ENCODE assay signal across 9 mouse cellular contexts in genomic region chr10:80298571-80299281, GRCm38 (mm10). TPM values are rescaled to one million over a fixed set of nuclear protein-coding genes. Genes with fewer than 3 reads are reported as not detected.
A peak's percentile ranks its signal among the peaks of the same experiment; 100 is the strongest.
DNase-seq lines count a peak whose midpoint lies in the region; ATAC-seq lines count a peak whose summit lies in the region.
"Had no signal": no experiment of that assay in that cellular context is flagged by ENCODE, and none has a peak within 500 bp of the region (broad histone marks: within the 10 kb centered on the region; RNA-seq: fewer than 3 reads in every experiment).

No protein-coding gene starts in this region.

- 3% methylated on average over 26 of the region's 26 CpGs for WGBS in forebrain, embryonic 12.5 days
- 2% methylated on average over 26 of the region's 26 CpGs for WGBS in hindbrain, embryonic 16.5 days
- 4% methylated on average over 26 of the region's 26 CpGs for WGBS in limb, embryonic 12.5 days

- peak; percentile 67 for DNase-seq in adrenal gland, postnatal 10 days
- DNase-seq in adrenal gland, adult 8-10 months: no peak
- DNase-seq in right cerebral cortex, postnatal 4 days: peak; percentile 95
- no peak for DNase-seq in ovary, postnatal 10 days (ENCODE audit: low spot score)

- peaks cover 14% of the 10 kb centered on the region; the same call in 1 of the 2 replicates for H3K27me3 ChIP-seq in forebrain, embryonic 12.5 days
- no peaks in the 10 kb centered on the region for H3K27me3 ChIP-seq in hindbrain, embryonic 16.5 days (replicated peaks; ENCODE audit: control insufficient read depth, insufficient read depth, low read length)
- peaks cover 70% of the 10 kb centered on the region for H3K27me3 ChIP-seq in limb, embryonic 12.5 days

- H3K36me3 ChIP-seq in forebrain, embryonic 12.5 days (replicated peaks): peaks cover 33% of the 10 kb centered on the region
- H3K36me3 ChIP-seq in hindbrain, embryonic 16.5 days (ENCODE audit: control insufficient read depth, insufficient read depth, low read length): peaks cover 11% of the 10 kb centered on the region
- H3K36me3 ChIP-seq in limb, embryonic 12.5 days: peaks cover 14% of the 10 kb centered on the region

- no peak overlapping the region for H3K27ac ChIP-seq in brown adipose tissue, adult 24 weeks (replicated peaks; ENCODE audit: low read depth, low read length)
- peak overlapping the region; percentile 95 for H3K27ac ChIP-seq in forebrain, embryonic 12.5 days
- H3K27ac ChIP-seq in hindbrain, embryonic 16.5 days (ENCODE audit: low read depth, low read length): peak overlapping the region; percentile 98
- no peak overlapping the region for H3K27ac ChIP-seq in limb, embryonic 12.5 days

- H3K9ac ChIP-seq in forebrain, embryonic 12.5 days: peak overlapping the region; percentile 94
- H3K9ac ChIP-seq in hindbrain, embryonic 16.5 days (ENCODE audit: low read depth, low read length): peak overlapping the region; percentile 94
- H3K9ac ChIP-seq in limb, embryonic 12.5 days (replicated peaks): peak overlapping the region; percentile 61

- peak; percentile 84 for ATAC-seq in forebrain, embryonic 12.5 days (ENCODE audit: low FRiP score)
- peak; percentile 77 for ATAC-seq in hindbrain, embryonic 16.5 days
- ATAC-seq in limb, embryonic 12.5 days (ENCODE audit: insufficient number of reproducible peaks, insufficient read depth, low FRiP score, low TSS enrichment, low read depth): peak; percentile 79

- no peaks in the 10 kb centered on the region for H3K9me3 ChIP-seq in forebrain, embryonic 12.5 days
- H3K9me3 ChIP-seq in hindbrain, embryonic 16.5 days (ENCODE audit: control insufficient read depth, low read length): no peaks in the 10 kb centered on the region
- H3K9me3 ChIP-seq in limb, embryonic 12.5 days: no peaks in the 10 kb centered on the region

- peaks cover 5% of the 10 kb centered on the region; the same call in 1 of the 2 replicates for H3K4me1 ChIP-seq in brown adipose tissue, adult 24 weeks (ENCODE audit: control insufficient read depth, insufficient read depth, insufficient read length, low read length)
- peaks cover 90% of the 10 kb centered on the region for H3K4me1 ChIP-seq in forebrain, embryonic 12.5 days
- peaks cover 60% of the 10 kb centered on the region for H3K4me1 ChIP-seq in hindbrain, embryonic 16.5 days (ENCODE audit: control insufficient read depth, insufficient read depth, low read depth, low read length)
- peaks cover 32% of the 10 kb centered on the region for H3K4me1 ChIP-seq in limb, embryonic 12.5 days (replicated peaks)

- H3K4me3 ChIP-seq in brown adipose tissue, adult 24 weeks (ENCODE audit: insufficient read depth, low read depth, low read length): peak overlapping the region; percentile 22
- H3K4me3 ChIP-seq in forebrain, embryonic 12.5 days (replicated peaks): peak overlapping the region; percentile 60
- peak overlapping the region; percentile 63 for H3K4me3 ChIP-seq in hindbrain, embryonic 16.5 days (ENCODE audit: low read length)
- H3K4me3 ChIP-seq in limb, embryonic 12.5 days (replicated peaks): peak overlapping the region; percentile 42
- H3K4me3 ChIP-seq: myocyte had no signal

- peak overlapping the region; percentile 82 for H3K4me2 ChIP-seq in forebrain, embryonic 12.5 days
- peak overlapping the region; percentile 81 for H3K4me2 ChIP-seq in hindbrain, embryonic 16.5 days (ENCODE audit: low read length)
- H3K4me2 ChIP-seq in limb, embryonic 12.5 days: peak overlapping the region; percentile 56

RNA-seq across cellular contexts. Expression of gene Apc2, which starts 2.9 kb away (rescaled TPM):
- 1 to 10 TPM; 2.7 to 5.6 TPM for total RNA-seq in adrenal gland, postnatal 10 days (2021)
- 1 to 10 TPM; 1.5 to 6.8 (median 4.3) TPM for total RNA-seq in adrenal gland, adult 8-10 months (2022)
- polyA plus RNA-seq in brown adipose tissue, adult 24 weeks (2012; ENCODE audit: insufficient read depth, insufficient read length, missing spikeins): 0.38 TPM in 1 of 2 replicates, not detected in the other
- 144 and 165 TPM in 2 replicates for polyA plus RNA-seq in forebrain, embryonic 12.5 days (2016; fragmentation: Nextera tagmentation; extraction: Ambion mirVana)
- 139 and 149 TPM in 2 replicates for polyA plus RNA-seq in hindbrain, embryonic 16.5 days (2015; fragmentation: Nextera tagmentation; extraction: Ambion mirVana)
- 4.7 and 5.3 TPM in 2 replicates for polyA plus RNA-seq in limb, embryonic 12.5 days (2016; fragmentation: Nextera tagmentation; extraction: Ambion mirVana)

RNA-seq across cellular contexts. Expression of gene Rps15, which starts 6.5 kb away (rescaled TPM):
- 1,000 to 10,000 TPM; 1,216 to 1,243 TPM for total RNA-seq in adrenal gland, postnatal 10 days (2021)
- 1,000 to 10,000 TPM; 1,106 to 1,181 (median 1,155) TPM for total RNA-seq in adrenal gland, adult 8-10 months (2022)
- polyA plus RNA-seq in brown adipose tissue, adult 24 weeks (2012; ENCODE audit: insufficient read depth, insufficient read length, missing spikeins): 1,089 and 1,107 TPM in 2 replicates
- 708 and 760 TPM in 2 replicates for polyA plus RNA-seq in forebrain, embryonic 12.5 days (2016; fragmentation: Nextera tagmentation; extraction: Ambion mirVana)
- 491 and 527 TPM in 2 replicates for polyA plus RNA-seq in hindbrain, embryonic 16.5 days (2015; fragmentation: Nextera tagmentation; extraction: Ambion mirVana)
- 926 and 930 TPM in 2 replicates for polyA plus RNA-seq in limb, embryonic 12.5 days (2016; fragmentation: Nextera tagmentation; extraction: Ambion mirVana)

RNA-seq across cellular contexts. Expression of gene 2310011J03Rik, which starts 21.6 kb away (rescaled TPM):
- 10 to 100 TPM; 24.0 to 26.7 TPM for total RNA-seq in adrenal gland, postnatal 10 days (2021)
- total RNA-seq in adrenal gland, adult 8-10 months (2022): 10 to 100 TPM; 34.7 to 40.0 (median 35.4) TPM
- polyA plus RNA-seq in brown adipose tissue, adult 24 weeks (2012; ENCODE audit: insufficient read depth, insufficient read length, missing spikeins): 24.3 and 25.7 TPM in 2 replicates
- polyA plus RNA-seq in forebrain, embryonic 12.5 days (2016; fragmentation: Nextera tagmentation; extraction: Ambion mirVana): 42.6 and 44.4 TPM in 2 replicates
- polyA plus RNA-seq in hindbrain, embryonic 16.5 days (2015; fragmentation: Nextera tagmentation; extraction: Ambion mirVana): 31.7 and 32.8 TPM in 2 replicates
- 48.1 and 50.5 TPM in 2 replicates for polyA plus RNA-seq in limb, embryonic 12.5 days (2016; fragmentation: Nextera tagmentation; extraction: Ambion mirVana)

RNA-seq across cellular contexts. Expression of gene Pcsk4, which starts 30.6 kb away (rescaled TPM):
- 1 to 10 TPM; 4.1 to 7.6 TPM for total RNA-seq in adrenal gland, postnatal 10 days (2021)
- 1 to 10 TPM; 3.5 to 8.2 (median 5.8) TPM for total RNA-seq in adrenal gland, adult 8-10 months (2022)
- 4.3 and 7.8 TPM in 2 replicates for polyA plus RNA-seq in brown adipose tissue, adult 24 weeks (2012; ENCODE audit: insufficient read depth, insufficient read length, missing spikeins)
- polyA plus RNA-seq in forebrain, embryonic 12.5 days (2016; fragmentation: Nextera tagmentation; extraction: Ambion mirVana): 3.7 and 3.8 TPM in 2 replicates
- 8.1 and 8.5 TPM in 2 replicates for polyA plus RNA-seq in hindbrain, embryonic 16.5 days (2015; fragmentation: Nextera tagmentation; extraction: Ambion mirVana)
- 6.3 and 6.6 TPM in 2 replicates for polyA plus RNA-seq in limb, embryonic 12.5 days (2016; fragmentation: Nextera tagmentation; extraction: Ambion mirVana)

RNA-seq across cellular contexts. Expression of gene Reep6, which starts 31.0 kb away (rescaled TPM):
- 10 to 100 TPM; 38.4 to 61.8 TPM for total RNA-seq in adrenal gland, postnatal 10 days (2021)
- total RNA-seq in adrenal gland, adult 8-10 months (2022): 1 to 10 TPM; 5.1 to 6.6 (median 5.9) TPM
- 15.7 and 17.7 TPM in 2 replicates for polyA plus RNA-seq in brown adipose tissue, adult 24 weeks (2012; ENCODE audit: insufficient read depth, insufficient read length, missing spikeins)
- 4.1 and 4.4 TPM in 2 replicates for polyA plus RNA-seq in forebrain, embryonic 12.5 days (2016; fragmentation: Nextera tagmentation; extraction: Ambion mirVana)
- 7.5 and 7.6 TPM in 2 replicates for polyA plus RNA-seq in hindbrain, embryonic 16.5 days (2015; fragmentation: Nextera tagmentation; extraction: Ambion mirVana)
- polyA plus RNA-seq in limb, embryonic 12.5 days (2016; fragmentation: Nextera tagmentation; extraction: Ambion mirVana): 4.1 and 4.6 TPM in 2 replicates

Comparison
In these comparisons a context has a peak if more than half of its experiments do, and no peak if none do; other contexts are left out.
1. DNase-seq: peak in adrenal gland, postnatal 10 days (single experiment) and right cerebral cortex, postnatal 4 days (single experiment); none in adrenal gland, adult 8-10 months (single experiment) and ovary, postnatal 10 days (single experiment).
2. H3K27ac ChIP-seq: peak in forebrain, embryonic 12.5 days (single experiment) and hindbrain, embryonic 16.5 days (single experiment); none in brown adipose tissue, adult 24 weeks (single experiment) and limb, embryonic 12.5 days (single experiment).
3. RNA of gene Apc2, which starts 2.9 kb away (polyA plus RNA-seq): 144 to 165 TPM in forebrain, embryonic 12.5 days and 139 to 149 TPM in hindbrain, embryonic 16.5 days; 4.7 to 5.3 TPM in limb, embryonic 12.5 days and 0.38 TPM in brown adipose tissue, adult 24 weeks; every median in the first group is over 10 times any median in the second.
4. Peak in every context shown above with its lines, with median percentiles within 50 percentile points of each other: H3K4me3 ChIP-seq, ATAC-seq, H3K4me2 ChIP-seq and H3K9ac ChIP-seq.